Mouse (Mus musculus) thymus, adult 18-20 months (tissue): ENCODE measurements around the gene Lingo2.

Source experiments
- DNase-seq, 2 experiments: peaks; one replicate each; pipeline ENCODE4 v3.0.0; 2022; ENCODE audit warnings: mixed read lengths in 2 of 2

Lingo2 gene

DNA sequence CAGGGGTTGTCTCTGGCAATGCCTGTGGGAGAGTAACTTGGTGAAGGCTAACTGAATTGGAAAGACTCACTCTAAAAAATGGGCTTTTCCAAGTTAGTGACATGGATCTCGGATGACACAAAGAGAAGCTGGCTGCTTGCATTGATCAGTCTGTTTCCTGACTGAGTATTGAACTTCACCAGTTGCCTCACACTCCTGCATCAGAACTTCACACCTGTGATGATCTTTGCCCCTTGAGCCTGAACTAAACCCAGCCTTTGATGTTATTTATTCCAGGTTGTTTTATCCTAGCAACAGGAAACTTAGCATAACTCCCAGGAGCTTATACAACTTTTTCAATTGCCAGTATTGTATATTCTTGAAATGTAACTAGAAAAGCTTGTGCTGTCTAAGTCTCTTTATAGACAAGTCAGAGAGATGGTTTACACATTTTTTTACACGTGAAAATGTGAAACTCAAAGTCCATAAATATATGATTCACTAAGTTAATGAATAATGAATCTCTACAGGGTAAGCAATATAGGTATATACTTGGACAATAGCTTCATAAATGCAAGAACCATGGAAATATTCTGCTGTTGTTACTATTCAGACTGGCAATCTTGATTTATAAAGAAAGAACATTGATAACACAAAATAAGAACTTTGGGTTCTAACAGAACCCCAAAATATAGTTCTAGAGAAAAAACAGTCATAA is 410.7 kb downstream of the Lingo2 start:
- no peak for DNase-seq

DNA sequence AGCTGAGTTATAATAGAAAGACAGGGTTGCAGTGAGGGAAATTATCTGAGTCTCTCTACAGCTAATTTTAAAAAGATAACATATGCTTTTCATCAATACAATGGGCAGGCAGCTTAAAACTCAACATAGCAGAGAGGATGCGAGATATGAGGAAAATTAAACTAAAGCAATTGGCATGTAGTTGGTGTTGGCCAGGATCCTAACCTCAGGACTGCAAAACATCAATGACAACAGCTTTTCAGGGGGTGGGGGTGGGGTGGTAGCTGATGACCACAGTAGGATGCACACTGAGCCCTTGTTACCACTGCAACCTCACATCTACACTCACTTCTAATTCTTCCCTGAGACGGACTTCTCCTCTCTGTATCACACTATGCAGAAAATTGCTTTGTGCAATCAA is 417.7 kb downstream of the Lingo2 start:
- no peak for DNase-seq

DNA sequence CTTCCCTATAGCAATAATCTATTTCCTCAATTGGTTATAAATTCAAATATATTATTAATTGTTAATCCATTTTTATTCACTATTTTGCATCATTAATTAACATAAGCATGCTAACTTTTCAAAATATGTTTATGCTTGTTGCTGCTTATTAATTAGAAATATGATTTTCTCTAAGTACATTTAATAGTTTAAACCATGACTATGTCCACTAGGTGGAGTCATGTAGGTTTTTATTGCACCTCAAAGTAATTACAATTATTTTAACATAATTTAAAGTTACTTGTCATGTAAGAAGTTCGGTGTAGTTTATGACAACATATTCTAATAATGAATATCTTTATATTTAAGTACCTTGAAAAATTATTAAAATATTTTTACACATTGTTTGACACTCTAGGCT is 461.3 kb downstream of the Lingo2 start:
- no peak for DNase-seq

DNA sequence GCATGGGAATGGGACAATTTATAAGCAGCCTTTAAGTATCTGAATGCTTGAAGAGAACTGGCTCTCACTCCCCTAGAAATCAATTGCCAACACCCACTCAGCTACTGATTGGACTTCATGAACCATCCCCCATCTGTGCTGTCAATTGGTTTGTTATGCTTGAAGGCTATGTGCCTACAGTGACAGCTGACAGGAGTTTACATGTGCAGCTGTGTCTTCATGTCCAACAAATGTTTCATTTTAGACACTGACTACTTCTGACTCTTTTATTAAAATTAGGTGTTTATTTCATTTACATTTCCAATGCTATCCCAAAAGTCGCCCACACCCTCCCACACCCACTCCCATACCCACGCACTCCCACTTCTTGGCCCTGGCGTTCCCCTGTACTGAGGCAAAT is 516.3 kb downstream of the Lingo2 start:
- DNase-seq = no peak

DNA sequence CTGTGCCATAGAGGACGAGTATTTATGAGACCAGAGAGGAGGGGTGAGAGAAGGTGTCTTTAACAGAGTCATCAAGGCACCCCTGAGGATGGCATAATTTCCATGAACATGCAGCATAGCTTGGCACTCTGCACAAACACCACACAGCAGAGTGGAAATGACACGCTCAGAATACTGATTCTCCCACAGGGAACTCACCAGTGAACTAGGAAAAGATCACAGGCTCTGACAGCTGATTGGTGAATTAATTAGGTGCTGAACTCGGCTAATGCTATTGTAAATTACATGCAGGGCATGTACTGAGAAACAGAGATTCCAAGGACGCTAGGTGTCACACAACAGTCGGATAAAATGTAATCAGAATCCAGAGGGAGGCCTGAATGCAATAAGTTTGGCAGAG is 525.4 kb downstream of the Lingo2 start:
- DNase-seq = no peak

DNA sequence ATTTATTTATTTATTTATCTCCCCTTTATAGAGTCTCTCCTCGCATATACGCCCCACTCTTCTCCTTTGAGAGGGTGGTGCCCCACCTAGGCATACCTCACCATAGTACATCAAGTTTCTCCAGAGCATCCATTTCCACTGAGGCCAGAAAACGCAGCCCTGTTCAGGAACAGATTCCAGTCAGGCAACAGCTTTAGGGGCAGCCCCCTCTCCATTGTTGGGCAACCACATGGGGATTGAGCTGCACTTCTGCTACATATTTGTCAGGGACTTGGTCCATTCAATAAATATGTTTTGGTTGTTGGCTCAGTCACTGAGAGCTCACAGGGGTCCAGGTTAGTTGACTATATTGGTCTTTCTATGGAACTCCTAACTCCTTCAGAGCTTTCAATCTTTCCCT is 544.2 kb downstream of the Lingo2 start:
- no peak for DNase-seq

DNA sequence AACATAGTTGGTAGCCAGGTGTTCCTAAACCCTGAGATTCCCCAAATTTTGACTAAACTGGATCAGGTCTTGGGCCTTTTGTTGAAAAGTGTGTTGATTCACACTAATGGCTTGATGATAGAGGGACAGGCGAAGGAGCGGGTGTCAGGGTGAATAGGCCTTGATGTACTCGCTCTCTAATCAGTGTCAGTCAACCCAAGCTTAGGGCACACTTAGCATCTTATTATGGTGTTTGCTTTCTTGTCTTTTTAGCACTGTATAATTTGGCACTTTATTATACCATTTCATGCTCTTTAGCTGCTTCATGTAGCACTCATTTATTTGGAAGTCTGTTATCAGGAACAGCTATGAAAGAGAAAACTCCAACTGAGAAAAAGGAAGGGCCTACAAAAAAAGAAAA is 582.6 kb downstream of the Lingo2 start:
- no peak for DNase-seq

DNA sequence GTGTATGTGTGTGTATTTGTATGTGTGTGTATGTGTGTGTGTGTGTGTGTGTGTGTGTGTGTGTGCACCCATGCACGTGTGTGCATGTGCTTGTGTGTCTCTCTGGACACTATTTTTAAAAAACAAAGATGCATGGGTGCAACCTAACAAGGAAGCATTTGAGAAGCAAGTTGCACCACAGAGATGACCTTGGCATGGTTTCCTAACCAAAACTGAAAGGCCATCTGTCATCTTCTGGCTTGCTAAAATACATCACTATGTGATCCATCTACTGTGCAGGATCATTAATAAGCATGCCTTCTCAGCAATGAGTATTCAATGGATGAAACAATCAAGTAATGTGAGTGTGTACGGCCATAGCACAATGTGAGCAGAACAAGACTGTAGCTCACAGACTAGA is 597.1 kb downstream of the Lingo2 start:
- no peak for DNase-seq

DNA sequence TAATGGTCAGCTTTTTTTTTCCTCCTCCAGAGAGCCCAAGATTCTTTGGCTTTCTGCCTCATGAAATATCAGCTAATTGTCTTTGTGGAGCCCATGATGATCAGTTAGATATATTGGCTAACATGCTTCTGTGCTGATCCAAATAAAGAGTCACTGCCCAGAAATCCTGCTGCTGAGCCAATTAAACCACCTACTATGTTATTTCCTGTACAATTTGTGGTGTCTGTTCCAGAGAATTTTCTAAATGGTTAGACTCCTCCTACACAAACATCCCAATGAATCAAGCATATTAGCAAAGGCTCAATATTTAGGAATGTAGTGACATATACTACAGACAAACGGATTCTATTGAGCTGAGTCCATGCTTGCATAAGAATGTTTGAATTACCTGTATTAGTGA is 619.8 kb downstream of the Lingo2 start:
- no peak for DNase-seq

DNA sequence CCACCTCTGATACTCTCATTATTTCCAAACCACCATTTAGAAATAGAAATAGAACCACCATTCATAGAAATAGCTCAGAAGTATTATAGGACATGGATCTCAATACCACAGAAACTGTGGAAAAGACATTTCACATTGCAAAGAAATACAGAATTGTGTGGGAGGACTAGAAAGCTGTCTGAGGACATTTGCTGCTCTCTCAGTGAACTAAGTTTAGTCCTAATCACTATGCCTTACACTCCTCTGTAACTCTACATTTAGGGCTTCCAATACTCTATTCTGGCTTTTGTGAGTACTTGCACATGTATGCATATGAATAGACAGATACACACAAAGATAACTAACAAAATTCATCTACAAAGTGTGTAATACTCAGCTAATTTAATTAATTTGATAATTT is 625.9 kb downstream of the Lingo2 start:
- no peak for DNase-seq

DNA sequence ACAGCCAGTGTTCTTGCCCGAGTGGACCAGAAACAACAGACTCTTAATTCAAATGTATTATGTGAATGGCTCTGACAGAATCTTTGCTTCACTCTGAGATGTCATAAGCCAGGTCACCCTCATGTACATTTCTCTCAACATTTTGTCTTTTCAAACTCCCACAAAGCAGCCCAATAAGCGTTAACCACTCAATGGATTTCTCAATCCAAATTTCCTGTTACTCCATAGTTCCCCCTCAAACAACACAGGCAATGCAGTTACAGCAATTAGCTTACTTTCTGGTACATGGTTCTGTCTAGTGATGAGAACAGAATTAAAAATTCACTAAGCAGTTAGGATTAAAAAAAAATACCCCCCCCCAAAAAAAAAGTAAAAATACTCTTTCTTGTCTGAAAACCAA is 638.5 kb downstream of the Lingo2 start:
- DNase-seq = no peak

DNA sequence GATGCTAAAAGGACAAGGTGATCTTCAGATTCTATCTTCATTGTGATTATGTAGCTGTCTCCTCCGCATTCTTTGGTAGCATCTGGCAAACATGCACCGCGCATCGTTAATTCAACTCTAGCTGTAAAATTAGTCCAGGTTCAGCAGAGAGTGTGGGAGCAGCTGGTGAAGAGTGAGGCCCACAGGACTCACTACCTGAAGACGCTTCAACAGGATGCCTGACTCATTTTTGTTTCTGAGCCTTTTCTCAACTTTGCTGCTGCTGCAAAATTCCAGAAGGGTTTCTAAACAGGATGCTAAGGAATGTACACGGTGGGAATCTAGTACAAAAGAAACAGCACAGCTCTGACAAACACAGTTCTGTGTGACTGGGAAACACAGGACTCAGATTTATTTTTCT is 640.1 kb downstream of the Lingo2 start:
- DNase-seq = no peak

DNA sequence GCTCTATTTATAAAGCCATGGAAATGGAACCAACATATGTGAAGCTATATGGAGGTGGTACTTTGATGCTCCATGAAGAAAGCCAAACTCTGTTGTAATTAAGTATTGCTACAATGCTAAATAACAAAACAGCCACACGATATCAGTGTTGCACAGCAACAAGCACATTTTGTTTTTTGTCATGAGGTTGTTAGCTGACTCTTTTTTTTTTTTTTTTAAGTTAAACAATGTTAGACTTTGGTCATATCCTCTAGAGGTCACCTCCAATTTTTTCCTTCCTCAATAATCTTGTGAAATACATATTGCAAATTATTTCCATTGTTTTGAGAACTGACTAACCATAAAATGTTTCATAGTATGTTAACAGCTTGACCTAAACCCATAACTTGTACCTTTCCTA is 646.3 kb downstream of the Lingo2 start:
- DNase-seq = no peak

DNA sequence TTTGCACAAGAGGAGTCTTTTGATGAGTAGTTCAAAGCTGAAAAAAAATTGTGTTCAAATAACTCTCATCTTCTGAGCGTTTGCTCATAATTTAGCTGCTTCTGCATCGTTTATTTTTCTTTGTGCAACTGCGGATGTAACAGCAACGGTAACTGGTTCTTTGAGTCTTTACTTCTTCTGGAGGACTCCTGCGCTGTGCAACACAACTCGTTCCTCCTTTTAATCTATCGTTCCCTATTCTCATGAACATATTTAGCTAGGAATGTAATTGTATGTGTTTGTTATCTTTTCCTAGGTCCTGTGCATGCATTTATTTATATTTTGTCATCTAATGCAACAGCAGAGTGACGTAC is 661.9 kb downstream of the Lingo2 start:
- no peak for DNase-seq

DNA sequence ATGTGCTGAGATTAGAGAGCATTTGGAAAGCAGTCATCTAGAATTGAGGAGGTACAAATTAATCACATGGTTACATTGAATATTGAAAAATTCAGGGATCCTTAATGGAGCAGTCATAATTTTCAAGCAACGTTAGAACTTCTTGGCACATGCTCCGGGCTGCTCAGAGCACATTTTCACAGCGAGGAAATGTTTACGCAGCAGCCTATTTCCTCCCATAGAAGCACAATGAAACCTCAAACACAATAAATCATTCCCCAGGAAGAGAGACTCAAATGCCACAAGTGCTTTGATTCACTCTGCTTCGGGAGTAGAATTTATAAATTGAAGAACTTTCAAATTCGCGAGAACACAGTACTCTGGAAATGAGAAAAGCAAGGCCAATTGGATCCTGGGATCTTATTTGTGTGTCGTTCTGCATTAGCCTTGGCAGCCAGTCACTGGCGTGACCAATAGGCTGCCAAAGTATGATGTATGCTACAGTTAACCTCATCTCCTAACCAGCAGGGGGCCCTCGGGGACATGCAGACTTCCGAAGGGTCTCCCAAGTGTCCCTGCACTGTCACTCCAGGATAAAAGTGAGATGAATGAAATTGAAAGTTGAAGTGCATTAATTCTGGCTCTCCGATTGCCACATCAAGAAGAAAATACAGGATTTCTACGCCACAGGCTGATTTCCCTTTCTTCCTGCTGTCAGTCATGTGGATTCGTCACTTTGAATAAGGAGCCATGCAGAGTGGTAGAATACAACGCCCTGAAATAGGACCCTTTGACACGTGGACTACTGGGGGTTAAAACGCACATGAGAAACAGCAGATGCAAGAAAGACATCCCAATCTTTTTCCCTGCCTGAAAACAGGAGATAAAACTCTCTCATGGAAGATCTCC is 662.5 kb downstream of the Lingo2 start:
- DNase-seq = no peak

DNA sequence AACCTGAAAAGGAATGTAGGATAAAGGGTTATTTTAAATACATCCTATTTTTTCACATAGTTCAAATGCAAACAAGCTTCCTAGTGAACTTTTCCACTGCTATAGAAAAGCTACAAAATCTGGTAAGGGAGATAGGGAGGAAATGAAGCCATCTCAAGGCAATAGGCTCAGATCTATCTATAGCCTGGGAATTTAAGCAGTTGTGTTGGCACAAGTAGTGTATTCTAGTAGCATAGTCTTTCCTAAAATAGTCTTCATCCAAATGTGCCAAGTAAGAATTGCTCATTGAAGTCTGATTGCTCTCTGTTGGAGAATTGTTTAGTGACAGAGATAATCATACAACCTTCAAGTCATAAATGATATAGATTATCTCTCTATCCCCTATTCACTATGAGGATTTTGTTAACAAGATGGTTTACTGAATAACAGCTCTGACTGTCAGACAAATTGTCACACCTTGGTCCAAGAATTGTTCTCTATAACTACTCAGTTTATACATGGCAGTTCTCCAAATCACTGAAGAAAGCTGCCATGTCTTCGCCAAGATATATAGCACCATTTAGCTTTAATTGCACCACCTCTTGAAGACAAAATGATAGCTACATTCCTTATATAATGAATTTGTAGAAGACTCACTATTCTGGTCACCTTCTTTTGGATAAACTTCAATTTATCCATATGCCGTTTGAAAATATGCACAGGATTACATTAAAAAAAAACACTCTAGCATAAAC is 688.9 kb downstream of the Lingo2 start:
- DNase-seq = no peak

DNA sequence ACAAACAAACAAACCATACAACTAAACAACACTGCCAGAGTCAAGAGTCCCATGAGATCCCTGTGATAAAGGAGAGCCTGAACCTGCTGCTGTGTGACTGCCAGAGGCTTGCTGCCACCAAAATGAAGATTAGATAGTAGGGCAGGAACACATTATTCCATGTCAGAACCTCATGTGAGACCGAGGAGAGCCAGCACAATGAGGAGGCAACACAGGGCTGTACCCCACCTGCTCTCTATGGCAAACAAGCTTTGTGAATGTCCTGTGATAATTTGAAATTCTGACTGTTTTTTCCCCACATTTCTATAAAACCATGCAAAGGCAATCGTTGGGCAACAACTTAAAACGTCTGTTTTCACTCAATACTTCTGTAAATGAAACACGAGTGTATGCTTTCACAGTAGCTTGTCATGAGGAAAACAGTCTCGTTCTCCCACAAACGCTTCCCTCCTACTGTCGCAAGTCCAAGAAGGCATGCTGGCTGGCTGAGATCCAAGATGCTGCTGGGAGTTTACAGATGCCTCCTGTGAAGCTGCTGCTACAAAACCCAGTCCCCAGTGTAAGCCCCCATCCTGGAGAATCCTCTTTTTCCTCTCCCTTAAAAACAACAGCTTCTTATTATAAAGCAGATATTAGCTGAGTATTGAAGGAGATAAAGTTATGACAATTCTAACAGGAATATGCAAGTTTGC is 765.2 kb downstream of the Lingo2 start:
- DNase-seq = no peak

DNA sequence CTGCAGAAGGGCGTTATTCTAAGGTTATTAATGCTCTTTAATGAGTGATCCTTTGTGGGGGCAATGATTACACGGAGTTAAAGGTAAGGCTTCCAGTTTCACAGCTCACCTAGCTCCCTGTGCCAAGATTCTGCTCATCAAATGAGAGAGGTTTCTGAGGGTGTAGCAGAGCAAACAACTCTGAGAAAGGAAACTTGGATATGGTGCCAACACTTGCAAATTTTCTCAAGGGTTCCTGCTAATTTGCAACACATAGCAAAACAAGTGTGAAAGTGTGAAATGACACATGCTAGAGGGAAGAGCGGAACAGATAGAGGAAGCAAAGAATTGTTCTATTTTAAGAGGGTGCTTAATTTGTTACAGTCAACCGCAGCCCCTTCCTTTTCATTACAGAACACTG is 767.9 kb downstream of the Lingo2 start:
- no peak for DNase-seq

DNA sequence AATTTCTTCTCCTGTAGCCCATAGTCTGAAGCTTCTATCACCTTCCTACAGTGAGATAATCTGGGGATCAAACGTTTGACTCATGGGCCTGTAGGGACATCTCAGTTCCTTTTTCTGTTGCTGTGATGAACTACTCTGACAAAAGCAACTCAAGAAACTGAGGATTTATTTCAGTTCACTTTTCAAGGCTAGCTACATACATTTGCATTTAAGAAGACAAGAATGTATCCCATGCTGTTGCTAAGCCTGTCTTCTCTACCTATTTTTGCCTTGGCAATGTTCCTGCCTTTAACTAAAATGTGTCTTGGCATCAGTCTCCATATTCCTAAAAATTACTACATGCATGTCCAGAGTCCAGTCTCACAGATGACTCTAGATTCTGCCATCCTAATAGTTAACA is 781.4 kb downstream of the Lingo2 start:
- DNase-seq = no peak

DNA sequence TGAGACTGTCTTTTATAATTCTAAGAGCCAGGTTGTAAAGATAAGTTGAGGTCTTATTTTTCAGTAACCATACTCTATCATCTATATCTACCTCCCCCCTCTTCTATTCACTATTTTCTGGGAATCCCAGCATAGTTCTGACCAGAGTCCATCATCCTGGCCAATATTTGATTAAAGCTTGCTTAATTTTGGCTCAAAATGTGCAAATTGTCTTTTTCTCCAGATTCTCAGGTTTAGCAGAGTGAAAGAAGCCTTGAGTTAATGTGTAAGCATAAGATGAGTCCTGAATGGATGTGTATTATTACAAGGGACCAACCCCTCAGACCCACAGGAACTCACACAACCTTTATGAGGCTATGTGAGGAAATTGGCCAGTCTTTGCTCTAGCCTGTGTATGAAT is 820.2 kb downstream of the Lingo2 start:
- no peak for DNase-seq

DNA sequence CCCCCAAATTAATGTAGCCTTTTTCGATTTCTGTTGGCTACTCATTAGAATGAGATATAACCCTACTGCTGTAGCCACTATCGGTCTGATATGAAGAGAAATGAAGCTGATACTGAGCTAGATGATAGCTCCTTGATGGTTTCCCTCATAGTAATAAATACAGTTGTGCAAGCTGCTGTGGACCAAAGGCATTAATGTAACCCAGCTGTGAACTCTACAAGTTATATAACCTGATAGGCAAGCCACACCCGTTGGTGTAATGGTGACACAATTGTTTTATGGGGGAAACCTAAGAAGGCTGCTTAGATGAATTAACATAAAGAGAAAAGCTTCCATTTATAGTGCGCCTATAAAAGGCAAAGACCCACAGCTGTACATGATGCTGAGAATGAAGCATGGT is 856.1 kb downstream of the Lingo2 start:
- no peak for DNase-seq

DNA sequence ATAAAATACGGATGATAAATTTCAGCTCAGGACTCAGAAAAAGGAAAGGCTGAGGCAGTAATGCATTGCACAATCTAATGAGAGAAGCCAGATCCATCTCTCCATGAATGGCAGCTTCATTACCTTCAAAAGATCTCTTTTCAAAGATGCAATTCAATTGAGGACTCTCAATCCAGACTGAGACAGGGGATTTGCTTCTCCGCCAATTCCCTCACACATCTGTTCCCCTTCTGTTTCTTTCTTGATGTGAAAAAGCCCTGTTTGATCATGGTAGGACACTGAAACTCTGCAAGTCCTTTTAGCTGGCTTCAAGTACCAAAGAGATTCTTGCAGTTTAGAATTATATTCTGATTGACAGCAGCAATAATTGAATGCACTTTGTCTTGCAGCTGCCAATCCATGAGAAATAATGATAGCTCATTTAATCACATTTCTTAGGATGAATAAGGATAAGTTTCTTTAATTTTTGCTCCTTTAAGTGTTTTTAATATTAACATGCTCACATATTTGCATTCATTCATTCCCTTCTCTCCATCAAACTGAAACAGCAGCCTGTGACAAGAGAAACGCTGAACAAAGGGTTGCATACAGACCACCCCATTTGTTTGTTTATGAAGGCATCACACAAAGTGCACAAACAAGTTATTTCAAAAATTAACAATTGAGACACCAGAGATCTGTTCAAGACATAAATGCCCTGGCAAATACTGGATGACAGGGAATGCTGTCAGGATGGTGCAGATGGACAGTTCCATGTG is 870.3 kb downstream of the Lingo2 start:
- no peak for DNase-seq
